Mouse (Mus musculus) retina, postnatal 7 days (tissue): ENCODE measurements at regions not wholly inside any gene's neighbourhood (a gene's known extent, or its start where the extent isn't known, plus 50 kb on each side); places are given as distances from the start of the nearest gene placed in this dataset.

Source experiments
- DNase-seq: peaks from one replicate; pipeline ENCODE4 v3.0.0-alpha.2; 2012; ENCODE audit warnings: low read depth, low spot score

DNA sequence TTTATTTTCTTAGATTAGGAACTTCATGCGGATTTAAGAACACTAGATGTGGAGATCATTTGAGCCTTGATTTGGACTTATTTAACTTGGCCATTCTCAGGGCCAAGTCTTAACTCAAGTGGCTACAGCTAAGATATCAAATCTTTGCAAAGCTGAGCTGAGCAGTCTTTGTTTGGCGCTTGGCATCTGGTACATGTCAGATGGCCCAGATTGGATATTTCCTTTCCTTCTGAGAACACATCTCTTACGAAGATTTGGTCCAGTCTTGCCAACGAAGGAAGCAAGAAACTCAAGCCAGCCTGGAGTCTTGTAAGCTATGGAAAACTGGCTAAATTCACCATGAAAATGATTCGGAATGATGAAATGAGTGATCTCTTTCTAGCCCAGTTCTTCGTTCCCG lies 59.1 kb upstream of the Cdc42ep3 start:
- DNase-seq, result no peak

DNA sequence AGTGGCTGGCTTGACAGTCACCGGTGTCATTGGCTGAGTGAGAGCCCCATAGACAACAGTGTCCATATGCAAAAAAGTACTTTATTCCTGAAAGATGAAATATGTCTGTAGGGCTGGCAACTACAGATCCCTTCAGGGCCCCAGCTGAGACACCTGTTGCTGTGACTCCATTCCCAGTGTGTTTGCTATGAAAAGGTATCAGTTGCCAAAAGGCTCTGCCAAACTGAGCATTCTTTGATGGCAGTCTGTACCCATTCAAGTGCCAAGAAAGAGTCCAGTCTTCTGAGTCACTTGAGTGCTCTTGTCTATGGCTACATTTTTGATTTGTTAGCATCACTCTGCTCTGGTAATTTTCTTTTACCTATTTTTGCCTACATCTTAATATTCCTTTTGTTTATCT lies 63.1 kb upstream of the Cdc42ep3 start:
- DNase-seq, result no peak

DNA sequence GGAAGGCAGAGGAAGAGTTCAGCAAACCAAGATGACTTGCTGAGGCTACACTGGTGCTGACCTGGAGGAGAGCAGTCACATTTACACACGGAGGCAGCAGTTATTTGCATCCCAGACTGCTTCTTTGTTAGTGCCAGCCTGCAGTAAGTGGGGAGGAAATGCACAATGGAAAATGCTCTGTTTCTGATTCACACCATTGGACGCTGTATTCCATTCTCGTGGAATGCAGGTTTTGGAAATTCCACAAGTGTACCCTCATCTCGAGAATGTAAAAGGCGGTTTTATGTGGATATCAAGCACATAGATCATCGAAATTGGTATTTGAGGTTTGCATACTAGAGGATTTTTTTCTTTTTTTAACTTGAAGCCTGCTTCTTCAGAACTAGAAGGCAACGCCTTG lies 66.7 kb upstream of the Cdc42ep3 start:
- no peak for DNase-seq

DNA sequence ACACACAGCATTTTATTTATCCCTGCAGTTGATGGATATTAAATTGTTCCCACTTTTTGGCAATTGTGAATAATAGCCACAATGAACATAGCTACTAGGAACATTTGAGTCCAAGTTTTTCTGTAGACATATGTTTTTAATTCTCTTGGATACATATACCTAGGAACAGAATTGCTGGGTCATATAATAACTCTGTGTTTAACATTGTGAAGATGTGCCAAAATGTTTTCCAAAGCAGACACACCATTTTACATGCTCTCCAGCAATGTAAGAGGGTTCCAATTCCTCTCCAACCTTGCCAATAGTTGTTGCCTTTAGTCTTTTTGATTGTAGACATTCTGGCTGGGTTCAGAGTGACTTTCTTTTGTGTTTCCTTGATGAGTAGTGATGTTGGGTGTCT lies 84.3 kb upstream of the Cdc42ep3 start:
- no peak for DNase-seq

DNA sequence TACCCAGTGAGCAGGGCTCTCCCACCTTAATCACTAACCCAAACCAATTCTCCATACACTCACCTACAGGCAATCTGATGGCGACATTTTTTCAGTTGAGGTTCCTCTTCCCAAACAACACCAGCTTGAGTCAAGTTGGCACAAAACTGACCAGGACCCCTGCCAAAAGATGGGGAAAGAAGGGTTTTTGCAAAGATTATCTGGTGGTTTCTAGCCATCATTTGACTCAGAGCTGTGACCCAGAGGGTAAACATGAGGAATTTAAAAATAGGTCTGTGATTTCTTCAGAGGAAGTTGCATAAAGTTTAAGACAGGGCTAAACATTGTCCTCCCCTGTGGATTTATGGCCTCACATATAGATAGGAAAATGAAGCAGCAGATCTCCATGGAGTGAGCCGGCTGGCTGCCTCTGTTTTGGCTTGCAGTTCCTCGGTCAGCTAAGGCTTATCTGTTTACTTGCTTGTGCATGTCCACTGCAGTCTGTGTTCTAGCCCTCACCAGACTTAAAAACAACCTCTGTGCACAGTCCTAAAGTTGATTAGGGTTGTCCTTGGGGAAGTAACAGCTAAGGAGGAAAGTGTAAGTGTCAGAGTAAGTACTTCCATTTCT lies 87.7 kb upstream of the Cdc42ep3 start:
- DNase-seq, result no peak

DNA sequence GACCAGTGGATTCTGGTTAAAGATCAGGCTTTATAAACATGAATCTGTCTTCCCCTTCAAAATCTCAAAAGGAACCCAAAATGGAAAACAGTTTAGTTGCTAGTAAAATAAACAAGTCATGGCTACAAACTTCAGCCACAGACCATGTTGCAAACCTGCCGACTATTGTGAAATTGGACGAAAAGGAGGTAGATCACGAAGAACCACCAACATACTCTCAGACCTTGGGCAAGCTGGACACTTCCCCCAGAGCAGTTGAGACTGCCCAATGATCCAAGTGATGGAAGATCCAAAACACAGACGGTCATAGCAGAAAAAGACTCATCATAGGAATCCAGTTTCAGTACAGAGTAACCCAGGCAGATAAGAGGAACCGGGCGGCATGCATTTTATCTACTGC lies 92.3 kb upstream of the Cdc42ep3 start:
- no peak for DNase-seq

DNA sequence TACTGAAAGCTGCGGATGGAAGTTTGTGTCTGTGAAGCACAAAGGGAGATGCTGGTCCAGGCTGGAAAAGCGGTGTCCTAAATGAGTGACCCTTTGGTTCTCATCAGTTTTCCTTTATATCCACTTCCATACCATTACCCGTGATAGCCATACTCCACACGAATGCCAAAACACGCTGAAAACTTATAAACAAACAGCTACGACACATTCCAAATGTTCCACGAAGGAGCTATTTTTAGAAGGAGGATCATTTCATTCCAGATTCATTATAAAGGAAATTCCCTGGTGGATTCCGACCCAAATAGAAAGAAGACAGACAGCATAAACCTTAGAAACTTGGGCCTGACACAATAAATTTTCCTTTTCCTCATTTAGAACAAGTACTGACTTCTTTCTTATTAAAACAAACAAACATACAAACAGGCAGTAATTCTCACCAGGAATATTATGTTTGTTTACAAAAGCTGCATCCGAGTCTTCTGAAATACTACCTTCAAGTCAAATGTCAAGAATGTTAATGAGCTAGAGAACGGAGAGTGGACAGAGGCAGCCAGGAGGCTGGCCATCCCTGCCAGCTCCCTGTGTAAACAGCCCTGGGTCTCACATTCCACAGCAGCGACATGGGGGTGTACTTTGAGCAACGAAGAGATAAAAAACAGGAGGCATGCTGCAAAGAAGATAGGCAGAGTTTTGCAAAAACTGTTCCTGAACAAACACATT lies 96.4 kb upstream of the Cdc42ep3 start:
- no peak for DNase-seq

DNA sequence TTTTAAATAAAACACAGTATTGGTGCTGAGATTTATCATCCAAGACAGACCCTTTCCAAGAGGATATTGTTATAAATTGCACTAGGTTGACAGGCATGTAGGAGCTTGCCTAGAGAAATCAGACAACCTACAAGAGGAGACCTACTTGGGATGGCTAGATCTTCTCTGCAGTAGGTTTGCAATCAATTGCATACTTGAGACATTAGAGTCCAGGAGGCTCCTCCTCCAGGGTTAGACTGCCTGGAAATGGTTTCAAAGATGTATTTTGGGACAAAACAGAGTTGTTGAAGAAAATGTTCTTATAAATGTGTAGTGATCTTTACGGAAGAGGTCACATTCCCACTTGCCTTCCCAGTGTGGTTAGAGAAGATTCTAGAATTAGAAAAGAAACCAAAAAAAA lies 98.9 kb upstream of the Cdc42ep3 start:
- DNase-seq, result no peak

DNA sequence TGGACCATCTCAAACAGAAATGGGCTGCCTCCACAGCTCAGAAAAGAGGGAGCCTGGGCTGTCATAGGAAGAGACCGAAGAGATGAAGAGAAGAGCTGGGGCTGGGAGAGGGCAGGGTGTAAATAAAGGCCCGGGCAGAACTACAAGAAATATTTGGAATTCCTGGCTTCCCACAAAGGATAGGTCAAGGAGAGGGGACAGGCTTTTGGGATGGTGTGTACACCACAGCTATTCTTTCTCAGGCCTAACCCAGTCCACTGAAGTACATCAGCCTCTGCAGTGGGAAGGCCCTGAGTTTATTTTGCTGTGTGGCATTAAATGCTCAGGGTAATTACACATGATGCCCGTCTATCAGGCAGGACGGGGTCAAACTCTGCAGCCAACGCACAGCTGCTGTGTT lies 99.6 kb upstream of the Cdc42ep3 start:
- no peak for DNase-seq

DNA sequence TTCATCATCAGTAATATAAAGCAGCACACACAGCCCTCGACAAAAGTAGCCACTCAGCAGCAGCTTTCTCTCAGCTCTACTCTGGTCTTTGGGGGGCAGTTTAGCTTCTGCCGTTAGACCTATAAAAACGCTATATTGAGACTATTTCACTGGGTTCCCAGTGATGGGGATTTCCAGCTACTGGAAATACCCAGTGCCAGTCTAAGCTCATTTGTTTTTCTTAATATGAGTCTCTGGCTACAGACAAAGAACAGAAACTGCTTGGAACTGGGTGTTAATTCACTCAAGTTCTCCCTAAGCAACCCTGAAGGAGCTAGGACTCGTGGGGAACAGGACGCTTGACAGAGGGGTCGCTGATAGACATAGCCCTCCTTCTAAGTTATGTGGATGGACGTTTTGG lies 100.3 kb upstream of the Cdc42ep3 start:
- no peak for DNase-seq

DNA sequence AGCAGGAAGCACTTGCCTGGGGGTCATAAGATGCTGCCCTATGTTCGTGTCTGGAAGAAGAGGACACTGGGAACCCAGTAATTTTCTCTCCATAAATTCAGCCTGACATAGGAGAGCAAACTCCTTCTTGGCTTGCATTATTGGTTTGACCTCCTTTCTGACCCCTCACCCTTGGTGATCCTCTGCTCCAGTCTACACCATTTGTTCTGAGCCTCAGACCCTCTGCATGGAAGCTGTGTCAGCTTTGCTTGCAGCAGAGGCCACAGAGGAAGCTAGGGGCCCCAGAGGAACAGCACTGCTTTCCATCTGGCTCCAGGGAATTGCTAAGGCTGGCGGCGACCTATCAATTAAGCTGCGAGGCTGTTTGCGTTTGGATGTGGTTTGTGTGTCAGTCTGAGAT lies 102.7 kb upstream of the Cdc42ep3 start:
- no peak for DNase-seq

DNA sequence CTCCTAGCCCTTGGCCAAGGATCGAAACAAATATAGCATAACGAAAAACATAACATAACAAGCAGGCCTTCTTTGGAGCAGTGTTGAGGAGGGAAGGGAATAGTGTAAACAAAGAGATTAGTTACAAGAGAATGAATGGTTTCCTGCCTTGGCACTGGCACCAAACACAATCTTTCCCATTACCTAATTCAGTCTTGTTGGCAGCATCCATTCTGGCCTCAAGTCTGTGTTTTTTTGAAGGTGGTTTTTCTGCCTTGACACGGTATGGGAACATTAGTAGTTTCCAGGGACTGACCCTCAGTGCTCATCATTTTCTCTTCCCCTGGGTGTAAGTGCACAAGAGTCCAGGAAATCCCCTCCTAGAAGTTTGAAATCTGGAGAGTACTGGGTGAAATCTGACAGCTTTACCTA lies 106.8 kb upstream of the Cdc42ep3 start:
- no peak for DNase-seq

DNA sequence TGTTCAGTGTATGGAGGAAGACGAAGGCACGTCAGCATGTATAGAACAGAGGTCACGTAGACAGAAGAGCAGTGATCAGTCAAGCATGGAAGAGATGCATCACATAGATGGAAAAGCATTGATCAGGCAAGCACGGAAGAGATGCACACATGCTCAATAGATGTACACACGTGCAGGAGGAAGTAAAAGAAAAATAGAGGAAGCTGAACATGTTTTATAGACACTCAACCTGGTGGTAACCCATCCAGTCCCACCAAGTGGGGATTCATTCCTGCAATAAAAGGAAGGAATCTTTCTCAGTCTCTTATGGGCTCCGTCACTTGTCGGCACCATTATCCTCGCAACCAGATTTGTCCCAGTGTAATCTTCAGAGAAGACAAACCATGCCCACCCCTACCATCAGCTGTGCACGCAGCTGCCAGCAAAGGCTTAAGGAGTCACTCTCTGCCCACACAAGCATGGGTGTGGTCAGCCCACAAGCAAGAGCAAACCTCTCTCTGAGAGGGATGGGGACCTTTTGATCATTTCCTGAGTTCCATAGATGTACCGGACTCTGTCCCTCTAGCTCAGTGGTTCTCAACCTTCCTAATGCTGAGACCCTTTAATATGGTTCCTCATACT lies 108.3 kb upstream of the Cdc42ep3 start:
- DNase-seq, result no peak

DNA sequence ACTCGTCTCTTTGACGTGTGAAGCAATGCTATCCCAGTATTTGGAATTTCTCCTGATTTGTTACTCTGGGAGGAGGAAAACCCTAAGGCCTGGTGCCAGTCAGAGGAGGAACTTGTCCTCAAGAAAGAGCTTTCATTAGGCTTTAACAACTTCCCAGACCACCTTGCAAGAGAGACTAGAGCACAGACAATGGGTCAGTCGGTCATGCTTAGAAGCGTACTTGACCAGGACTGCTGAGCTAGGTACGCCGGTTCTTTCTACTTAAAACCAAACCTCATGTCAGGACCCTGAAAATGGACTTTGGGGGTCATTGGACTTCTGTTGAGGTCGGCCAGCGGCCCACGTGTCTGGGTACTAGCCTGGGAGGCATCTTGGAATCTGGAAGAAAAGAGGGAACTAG lies 110.8 kb upstream of the Cdc42ep3 start:
- no peak for DNase-seq

DNA sequence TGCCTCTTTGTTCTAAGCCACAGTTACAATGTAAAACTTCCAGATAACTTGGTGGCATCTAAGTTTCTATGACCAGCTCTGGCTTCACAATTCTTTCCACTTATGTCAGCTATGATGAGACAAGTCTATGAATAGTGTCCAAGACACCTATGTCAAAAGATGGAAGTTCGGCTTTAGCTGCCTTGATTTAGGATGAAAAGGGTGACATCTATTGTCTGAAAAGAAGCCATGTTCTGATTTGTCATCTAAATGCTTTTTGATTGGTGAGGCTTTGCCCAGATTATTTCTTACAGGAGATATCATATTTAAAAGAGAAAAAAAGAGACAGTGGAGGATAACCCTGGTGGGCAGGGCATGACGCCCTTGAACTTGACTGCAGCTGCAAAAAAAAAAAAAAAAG lies 116.7 kb upstream of the Cdc42ep3 start:
- no peak for DNase-seq

DNA sequence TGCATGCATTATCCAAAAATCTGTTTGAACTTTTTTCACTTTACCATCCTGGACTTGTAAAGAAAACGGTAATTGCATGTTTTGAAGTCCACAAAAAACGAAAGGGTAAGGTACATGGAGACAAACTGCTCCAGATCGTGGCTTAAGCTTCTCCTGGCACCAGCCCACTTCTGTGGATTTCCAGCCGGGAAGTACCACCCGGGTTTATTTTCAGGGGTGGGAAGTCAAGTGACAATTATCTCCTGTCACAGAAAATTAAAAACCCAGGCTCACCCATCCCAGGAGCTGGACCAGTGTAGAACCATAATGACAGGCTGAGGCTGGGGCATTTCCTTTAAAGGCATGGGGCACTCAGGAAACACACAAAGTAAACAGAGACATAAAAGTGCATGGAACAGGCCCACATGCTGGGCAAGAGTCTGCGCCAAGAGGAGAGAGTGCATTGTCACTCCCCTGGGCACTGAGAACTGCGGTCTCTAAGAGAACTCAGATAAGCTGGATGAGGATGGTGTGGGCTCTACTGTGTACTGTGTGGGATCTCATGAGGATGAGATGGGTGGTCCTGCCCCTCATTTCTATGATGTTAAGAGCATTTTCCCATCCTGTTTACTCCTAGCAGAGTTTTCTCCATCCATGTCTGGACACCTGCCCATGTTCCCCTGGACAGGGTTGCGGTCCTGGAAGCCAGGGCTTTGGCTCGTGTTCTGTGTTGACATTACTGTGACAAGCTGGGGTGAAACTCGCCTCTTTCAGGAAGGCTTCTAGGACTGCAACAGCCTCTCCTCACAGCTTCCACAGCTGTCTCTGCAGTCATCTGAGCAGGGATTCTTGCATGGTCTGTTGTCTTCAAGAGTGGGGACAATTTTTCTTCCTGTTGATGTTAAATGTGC lies 117.5 kb upstream of the Cdc42ep3 start:
- DNase-seq, result peak; percentile 23

DNA sequence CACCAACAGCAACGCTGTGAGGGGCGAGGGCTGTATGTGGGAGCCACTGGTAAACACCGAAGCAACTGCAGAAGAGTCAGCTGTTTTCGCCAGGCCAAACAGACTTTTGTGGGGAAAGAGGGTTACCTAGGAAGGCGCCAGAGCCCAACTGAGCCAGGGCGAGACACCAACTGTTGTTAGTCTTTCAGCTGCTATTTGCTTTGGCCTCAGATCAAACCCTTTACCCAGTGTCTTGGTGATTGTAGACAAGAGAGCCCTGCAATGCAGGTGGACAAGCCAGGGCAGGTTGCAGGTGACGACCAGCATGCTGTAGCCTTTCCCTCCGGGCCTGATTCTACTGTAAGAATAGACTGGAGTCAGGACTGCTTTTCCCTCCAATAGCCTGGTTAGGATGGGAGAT lies 121.8 kb upstream of the Cdc42ep3 start:
- DNase-seq, result no peak

DNA sequence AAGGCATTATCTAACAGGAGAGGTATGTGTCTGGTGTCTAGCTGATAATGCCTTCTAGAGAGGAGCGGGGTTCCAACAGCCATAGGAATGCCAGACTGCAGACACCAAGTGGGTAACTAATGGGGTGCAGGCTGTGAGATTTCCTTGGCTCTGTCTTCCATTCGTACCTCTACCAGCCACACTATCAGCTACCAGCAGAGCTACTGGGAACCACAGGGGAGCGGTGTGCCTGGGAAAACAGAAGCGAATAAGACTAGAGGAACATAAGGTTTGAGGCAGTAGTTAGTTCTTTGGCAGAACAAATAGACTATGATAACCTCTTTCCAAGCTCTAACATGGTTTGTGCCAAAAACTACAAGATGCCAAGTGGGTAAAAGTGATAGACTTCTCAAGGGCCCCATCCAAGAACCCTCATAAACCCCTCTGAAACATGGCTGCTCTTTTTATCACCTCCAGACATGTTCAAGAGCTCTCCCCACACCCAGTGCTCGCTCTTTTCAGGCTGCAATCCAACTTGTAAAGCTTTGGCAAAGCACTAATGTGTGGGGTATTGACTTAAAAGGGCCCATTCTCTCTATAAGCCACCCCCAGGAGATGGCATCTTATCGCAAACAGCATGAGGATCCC lies 126.3 kb upstream of the Cdc42ep3 start:
- DNase-seq, result no peak

DNA sequence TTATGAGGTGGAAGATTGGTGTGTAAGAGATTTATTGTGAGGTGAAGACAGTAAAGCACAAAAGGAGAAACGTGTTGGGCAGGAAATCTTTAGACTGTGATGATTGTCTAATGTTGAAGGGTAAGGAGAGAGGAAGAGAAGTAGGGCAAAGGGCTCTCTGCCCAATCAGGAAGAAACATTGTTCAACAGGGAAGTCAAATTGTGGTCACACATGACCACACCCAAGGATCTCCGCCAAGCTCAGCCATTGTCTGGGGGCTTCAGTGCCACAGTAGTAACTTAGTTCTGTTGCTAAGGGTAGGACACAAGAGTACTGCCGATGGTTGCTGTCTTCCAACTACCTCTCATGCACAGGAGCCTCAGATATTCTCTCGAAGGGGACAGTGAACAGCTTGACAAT lies 127.0 kb upstream of the Cdc42ep3 start:
- DNase-seq, result no peak

DNA sequence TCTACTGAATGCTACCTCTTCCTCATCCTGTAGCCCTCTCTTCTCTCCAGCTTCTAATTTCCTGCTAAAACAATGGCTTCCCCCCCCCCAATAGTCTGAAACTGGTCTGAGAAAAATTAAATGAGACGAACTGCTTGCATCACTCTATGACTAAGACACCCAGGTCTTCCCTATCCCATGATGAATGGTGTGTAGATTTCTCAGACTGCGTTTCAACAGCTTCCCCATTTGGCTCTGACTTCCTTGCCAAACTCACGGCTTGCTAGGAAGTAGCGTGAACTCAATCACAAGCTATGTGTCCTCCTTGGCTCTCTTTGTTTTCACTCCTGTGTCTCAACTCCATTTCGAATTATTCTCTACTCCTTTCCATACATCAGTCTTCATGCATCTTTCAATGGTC lies 126.4 kb upstream of the Rmdn2 start:
- DNase-seq, result no peak

DNA sequence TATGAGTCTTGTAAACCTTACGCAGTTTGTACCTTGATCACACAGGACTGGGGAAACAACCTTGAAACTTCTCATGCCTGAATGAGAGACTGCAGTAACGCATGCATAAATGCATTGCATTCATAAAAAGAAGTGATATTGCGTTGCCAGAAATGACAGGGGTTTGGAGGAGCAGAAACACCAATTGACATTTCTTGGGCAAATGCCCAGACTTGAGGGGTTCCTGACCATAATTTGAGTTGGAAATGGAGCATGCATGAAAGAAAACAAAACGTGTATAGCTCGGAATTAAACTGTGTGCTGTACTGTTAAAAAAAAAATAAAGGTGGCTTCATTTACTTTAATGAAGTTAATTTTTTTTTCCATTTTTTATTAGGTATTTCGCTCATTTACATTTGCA lies 122.4 kb upstream of the Rmdn2 start:
- DNase-seq, result no peak

DNA sequence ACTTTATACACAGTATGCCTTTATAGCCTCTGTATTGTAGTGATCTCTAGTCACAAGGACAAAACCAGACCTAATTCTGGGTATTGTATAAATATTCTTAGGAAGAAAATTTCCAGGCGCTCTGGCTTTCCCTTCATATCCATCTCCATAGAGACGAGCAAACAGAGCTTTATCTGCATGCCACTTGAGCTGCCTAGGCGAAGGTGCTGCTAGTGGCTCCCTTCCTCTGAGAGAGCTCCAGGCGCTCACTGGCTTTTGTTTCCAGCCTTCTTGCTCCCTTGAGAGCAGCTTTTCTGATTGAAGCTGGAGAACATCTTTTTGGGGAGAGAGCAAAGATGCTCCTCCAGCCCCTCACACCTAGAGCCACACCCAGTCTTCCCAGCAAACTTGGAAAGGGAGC lies 114.0 kb upstream of the Rmdn2 start:
- no peak for DNase-seq
